Mouse (Mus musculus): ENCODE results near the gene H2-Q1.
"Not testable (repeated sequence)": the region's sequence is repeated elsewhere in the genome, so short reads cannot be mapped to it uniquely, and the experiment has no call there.

DNA sequence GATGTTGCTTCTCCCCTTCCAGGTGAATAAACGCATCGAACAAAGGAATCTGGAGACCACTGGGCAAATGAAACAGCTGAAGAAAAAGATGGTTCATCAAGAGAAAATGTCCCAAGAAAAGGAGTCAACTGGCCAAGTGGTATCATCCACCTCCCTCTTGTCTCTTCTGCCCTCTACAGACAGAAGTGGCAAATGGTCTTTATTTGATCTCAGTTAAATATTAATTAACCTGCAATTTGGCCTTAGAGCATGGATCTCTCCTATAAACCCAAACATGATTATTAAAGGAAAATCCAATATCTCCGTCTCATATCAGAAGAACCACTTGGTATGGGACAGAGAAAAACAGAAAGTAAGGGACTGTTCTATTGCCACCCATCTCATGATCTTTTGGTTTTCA is 9.5 kb downstream of the H2-Q1 start:
- not testable (repeated sequence) for TF ChIP-seq GATA1, TAL1 (IDR thresholded peaks at IDR 0.05; ENCODE audit: low read length)
